Mouse (Mus musculus): ENCODE data around the gene Pik3r5. TPM values are rescaled to one million over a fixed set of nuclear protein-coding genes. Genes with fewer than 3 reads are reported as not detected.

Gene Pik3r5
- total RNA-seq, 1 experiment: 0.94 TPM

- TF ChIP-seq CHD2 (IDR thresholded peaks at IDR 0.05; ENCODE audit: low read depth, low read length) (no peak), ZC3H11A (IDR thresholded peaks at IDR 0.05; ENCODE audit: borderline replicate concordance, low read depth, low read length) (no peak), HCFC1 (IDR thresholded peaks at IDR 0.05; ENCODE audit: borderline replicate concordance, insufficient read depth, low read length) (no peak), MAFK (IDR thresholded peaks at IDR 0.05; ENCODE audit: insufficient read depth, low read depth, low read length) (no peak), ZNF384 (IDR thresholded peaks at IDR 0.05; ENCODE audit: low read depth, low read length) (no peak)
Observed at GRCm38 (mm10) chr11:68489236-68489635, 57.3 kb downstream of the Pik3r5 start.

GRCm38 (mm10) chr11:68492592-68492991 lies 60.7 kb downstream of the Pik3r5 start:
- Histone ChIP-seq H3K4me3 (ENCODE audit: insufficient read depth in 1 of 2, low read depth in 1 of 2, low read length in 2 of 2, poor library complexity in 1 of 2, severe bottlenecking in 1 of 2) (no peak overlapping the region), H3K9ac (ENCODE audit: insufficient read depth, low read depth, low read length, poor library complexity, severe bottlenecking) (no peak overlapping the region), H3K4me1 (ENCODE audit: control insufficient read depth in 2 of 2, insufficient read depth in 2 of 2, low read length in 2 of 2, poor library complexity in 1 of 2) (peaks cover 0 to 11% of the 10 kb centered on the region in 2 experiments; a peak in 3 of 4 replicates), H3K9me3 (ENCODE audit: control insufficient read depth, insufficient read depth, low read depth, low read length) (no peaks in the 10 kb centered on the region), H3K27ac (ENCODE audit: insufficient read depth, low read depth, low read length, poor library complexity, severe bottlenecking) (no peak overlapping the region; the same call in 1 of the 2 replicates), H3K36me3 (ENCODE audit: control insufficient read depth, insufficient read depth, low read length, poor library complexity, severe bottlenecking) (no peaks in the 10 kb centered on the region)
- DNase-seq (ENCODE audit: low read depth, low spot score): no peak
- in situ Hi-C loops (cut with MboI; ENCODE audit: low sequenced_read_pairs in 2 of 2, unreplicated experiment in 2 of 2): no loop called here
- TF ChIP-seq MAFK (IDR thresholded peaks at IDR 0.05; ENCODE audit: insufficient read depth, low read depth, low read length) (no peak), HCFC1 (IDR thresholded peaks at IDR 0.05; ENCODE audit: borderline replicate concordance, insufficient read depth, low read length) (no peak), ZC3H11A (IDR thresholded peaks at IDR 0.05; ENCODE audit: borderline replicate concordance, low read depth, low read length) (no peak)

More at GRCm38 (mm10) chr11:68489236-68489635, 57.3 kb downstream of the Pik3r5 start:
- H3K36me3 ChIP-seq (ENCODE audit: control insufficient read depth, insufficient read depth, low read length, poor library complexity, severe bottlenecking): no peaks in the 10 kb centered on the region
- DNase-seq (ENCODE audit: low read depth, low spot score): no peak
- H3K4me3 ChIP-seq (ENCODE audit: insufficient read depth in 1 of 2, low read depth in 1 of 2, low read length in 2 of 2, poor library complexity in 1 of 2, severe bottlenecking in 1 of 2): no peak overlapping the region
- H3K9ac ChIP-seq (ENCODE audit: insufficient read depth, low read depth, low read length, poor library complexity, severe bottlenecking): no peak overlapping the region
- no peak overlapping the region for H3K27ac ChIP-seq (ENCODE audit: insufficient read depth, low read depth, low read length, poor library complexity, severe bottlenecking)
- H3K9me3 ChIP-seq (ENCODE audit: control insufficient read depth, insufficient read depth, low read depth, low read length): no peaks in the 10 kb centered on the region
- in situ Hi-C loops (cut with MboI; ENCODE audit: low sequenced_read_pairs in 2 of 2, unreplicated experiment in 2 of 2): no loop called here
- H3K4me1 ChIP-seq (ENCODE audit: control insufficient read depth in 2 of 2, insufficient read depth in 2 of 2, low read length in 2 of 2, poor library complexity in 1 of 2): peaks cover 0 to 2% of the 10 kb centered on the region in 2 experiments; a peak in 1 of 4 replicates

- Histone ChIP-seq H3K4me3 (ENCODE audit: insufficient read depth in 1 of 2, low read depth in 1 of 2, low read length in 2 of 2, poor library complexity in 1 of 2, severe bottlenecking in 1 of 2) (0 out of 4 replicates have a peak overlapping the region, but pooled peaks of 1 of the 2 experiments have one; percentile 21), H3K4me1 (ENCODE audit: control insufficient read depth in 2 of 2, insufficient read depth in 2 of 2, low read length in 2 of 2, poor library complexity in 1 of 2) (peaks cover 0 to 11% of the 10 kb centered on the region in 2 experiments; a peak in 3 of 4 replicates), H3K27ac (ENCODE audit: insufficient read depth, low read depth, low read length, poor library complexity, severe bottlenecking) (no peak overlapping the region), H3K36me3 (ENCODE audit: control insufficient read depth, insufficient read depth, low read length, poor library complexity, severe bottlenecking) (no peaks in the 10 kb centered on the region), H3K9me3 (ENCODE audit: control insufficient read depth, insufficient read depth, low read depth, low read length) (no peaks in the 10 kb centered on the region), H3K9ac (ENCODE audit: insufficient read depth, low read depth, low read length, poor library complexity, severe bottlenecking) (no peak overlapping the region)
- in situ Hi-C loops (cut with MboI; ENCODE audit: low sequenced_read_pairs in 2 of 2, unreplicated experiment in 2 of 2): no loop called here
- TF ChIP-seq HCFC1 (IDR thresholded peaks at IDR 0.05; ENCODE audit: borderline replicate concordance, insufficient read depth, low read length) (no peak), ZNF384 (IDR thresholded peaks at IDR 0.05; ENCODE audit: low read depth, low read length) (no peak), CHD2 (IDR thresholded peaks at IDR 0.05; ENCODE audit: low read depth, low read length) (no peak), MAFK (IDR thresholded peaks at IDR 0.05; ENCODE audit: insufficient read depth, low read depth, low read length) (no peak), ZC3H11A (IDR thresholded peaks at IDR 0.05; ENCODE audit: borderline replicate concordance, low read depth, low read length) (no peak)
- no peak for DNase-seq (ENCODE audit: low read depth, low spot score)
Observed at GRCm38 (mm10) chr11:68493760-68494159, 61.8 kb downstream of the Pik3r5 start.

- no peak overlapping the region for H3K9ac ChIP-seq (ENCODE audit: insufficient read depth, low read depth, low read length, poor library complexity, severe bottlenecking)
- H3K27ac ChIP-seq (ENCODE audit: insufficient read depth, low read depth, low read length, poor library complexity, severe bottlenecking): no peak overlapping the region
- no peak for TF ChIP-seq CHD2 (IDR thresholded peaks at IDR 0.05; ENCODE audit: low read depth, low read length)
- no peak for TF ChIP-seq ZNF384 (IDR thresholded peaks at IDR 0.05; ENCODE audit: low read depth, low read length)
- TF ChIP-seq HCFC1 (IDR thresholded peaks at IDR 0.05; ENCODE audit: borderline replicate concordance, insufficient read depth, low read length): no peak
- TF ChIP-seq ZC3H11A (IDR thresholded peaks at IDR 0.05; ENCODE audit: borderline replicate concordance, low read depth, low read length): no peak
- no peak for TF ChIP-seq MAFK (IDR thresholded peaks at IDR 0.05; ENCODE audit: insufficient read depth, low read depth, low read length)
- H3K36me3 ChIP-seq (ENCODE audit: control insufficient read depth, insufficient read depth, low read length, poor library complexity, severe bottlenecking): no peaks in the 10 kb centered on the region
- in situ Hi-C loops (cut with MboI; ENCODE audit: low sequenced_read_pairs in 2 of 2, unreplicated experiment in 2 of 2): no loop called here
- H3K9me3 ChIP-seq (ENCODE audit: control insufficient read depth, insufficient read depth, low read depth, low read length): no peaks in the 10 kb centered on the region
- H3K4me1 ChIP-seq (ENCODE audit: control insufficient read depth in 2 of 2, insufficient read depth in 2 of 2, low read length in 2 of 2, poor library complexity in 1 of 2): peaks cover 0 to 18% of the 10 kb centered on the region in 2 experiments; a peak in 3 of 4 replicates
- H3K4me3 ChIP-seq (ENCODE audit: insufficient read depth in 1 of 2, low read depth in 1 of 2, low read length in 2 of 2, poor library complexity in 1 of 2, severe bottlenecking in 1 of 2): no peak overlapping the region
- DNase-seq (ENCODE audit: low read depth, low spot score): no peak
Observed at GRCm38 (mm10) chr11:68497081-68497480, 65.2 kb downstream of the Pik3r5 start.

DNA sequence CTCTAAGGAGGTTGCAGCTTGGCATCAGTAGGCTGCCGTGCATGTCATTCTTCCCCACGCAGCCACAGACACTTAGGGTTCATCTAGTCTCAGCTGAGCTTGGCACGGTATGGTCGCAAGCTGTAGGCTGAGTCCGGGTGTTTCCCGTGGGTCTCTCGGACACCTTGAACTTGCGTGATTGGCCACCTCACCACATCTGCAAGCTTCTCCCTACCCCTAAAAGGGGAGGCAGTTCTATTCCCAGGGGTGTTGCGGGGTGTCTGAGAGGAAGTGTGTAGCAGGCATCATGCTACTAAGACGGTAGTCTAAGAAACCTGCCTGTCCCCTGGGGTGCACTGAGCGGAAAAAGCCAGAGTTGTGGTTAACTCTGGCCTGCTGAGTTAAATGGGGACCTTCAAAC lies 66.6 kb downstream of the Pik3r5 start:
- DNase-seq (ENCODE audit: low read depth, low spot score): no peak
- in situ Hi-C loops (cut with MboI; ENCODE audit: low sequenced_read_pairs in 2 of 2, unreplicated experiment in 2 of 2): no loop called here

More for the DNA sequence above, 66.6 kb downstream of the Pik3r5 start:
- Histone ChIP-seq H3K9ac (ENCODE audit: insufficient read depth, low read depth, low read length, poor library complexity, severe bottlenecking) (no peak overlapping the region), H3K9me3 (ENCODE audit: control insufficient read depth, insufficient read depth, low read depth, low read length) (no peaks in the 10 kb centered on the region), H3K36me3 (ENCODE audit: control insufficient read depth, insufficient read depth, low read length, poor library complexity, severe bottlenecking) (no peaks in the 10 kb centered on the region), H3K4me1 (ENCODE audit: control insufficient read depth in 2 of 2, insufficient read depth in 2 of 2, low read length in 2 of 2, poor library complexity in 1 of 2) (peaks cover 0 to 18% of the 10 kb centered on the region in 2 experiments; a peak in 3 of 4 replicates), H3K4me3 (ENCODE audit: insufficient read depth in 1 of 2, low read depth in 1 of 2, low read length in 2 of 2, poor library complexity in 1 of 2, severe bottlenecking in 1 of 2) (no peak overlapping the region), H3K27ac (ENCODE audit: insufficient read depth, low read depth, low read length, poor library complexity, severe bottlenecking) (no peak overlapping the region)
- TF ChIP-seq MAFK (IDR thresholded peaks at IDR 0.05; ENCODE audit: insufficient read depth, low read depth, low read length) (no peak), HCFC1 (IDR thresholded peaks at IDR 0.05; ENCODE audit: borderline replicate concordance, insufficient read depth, low read length) (no peak), ZNF384 (IDR thresholded peaks at IDR 0.05; ENCODE audit: low read depth, low read length) (no peak), CHD2 (IDR thresholded peaks at IDR 0.05; ENCODE audit: low read depth, low read length) (no peak), ZC3H11A (IDR thresholded peaks at IDR 0.05; ENCODE audit: borderline replicate concordance, low read depth, low read length) (no peak)
